Mouse (Mus musculus): Measurements from ENCODE around the gene Fgl2. TPM values are rescaled to one million over a fixed set of nuclear protein-coding genes. Genes with fewer than 3 reads are reported as not detected.

The Fgl2 gene
- polyA plus RNA-seq, 1 experiment from 2014 or later = 35.5 TPM

- H3K27me3 ChIP-seq = no peaks in the 10 kb centered on the region
- no peak overlapping the region for H3K27ac ChIP-seq
Observed at GRCm38 (mm10) chr5:21384252-21384960, 12.0 kb downstream of the Fgl2 start.

GRCm38 (mm10) chr5:21384976-21385375 lies 12.5 kb downstream of the Fgl2 start:
- ATAC-seq (replicated peaks; ENCODE audit: insufficient number of reproducible peaks, insufficient read depth, low FRiP score, low read depth) = no peak
- H3K27me3 ChIP-seq = no peaks in the 10 kb centered on the region
- no peak overlapping the region for H3K4me3 ChIP-seq
- H3K36me3 ChIP-seq = no peaks in the 10 kb centered on the region
- H3K4me1 ChIP-seq (replicated peaks) = peaks cover 21% of the 10 kb centered on the region
- WGBS = 85% methylated on average over 9 of the region's 9 CpGs
- no peaks in the 10 kb centered on the region for H3K9me3 ChIP-seq (replicated peaks)
- H3K27ac ChIP-seq = no peak overlapping the region
- H3K9ac ChIP-seq = no peak overlapping the region
- H3K4me2 ChIP-seq = no peak overlapping the region

More at GRCm38 (mm10) chr5:21384252-21384960, 12.0 kb downstream of the Fgl2 start:
- H3K9me3 ChIP-seq (replicated peaks) = no peaks in the 10 kb centered on the region
- H3K4me2 ChIP-seq = no peak overlapping the region
- ATAC-seq (replicated peaks; ENCODE audit: insufficient number of reproducible peaks, insufficient read depth, low FRiP score, low read depth) = no peak
- H3K4me1 ChIP-seq (replicated peaks) = peaks cover 22% of the 10 kb centered on the region
- H3K36me3 ChIP-seq = no peaks in the 10 kb centered on the region
- 73% methylated on average over 13 of the region's 13 CpGs for WGBS
- no peak overlapping the region for H3K4me3 ChIP-seq
- no peak overlapping the region for H3K9ac ChIP-seq

GRCm38 (mm10) chr5:21386432-21386831 lies 14.0 kb downstream of the Fgl2 start:
- Histone ChIP-seq H3K27me3 (no peaks in the 10 kb centered on the region), H3K9ac (no peak overlapping the region), H3K4me2 (no peak overlapping the region), H3K9me3 (replicated peaks) (no peaks in the 10 kb centered on the region), H3K36me3 (no peaks in the 10 kb centered on the region), H3K4me3 (no peak overlapping the region), H3K4me1 (replicated peaks) (peaks cover 24% of the 10 kb centered on the region), H3K27ac (no peak overlapping the region)
- no peak for ATAC-seq (replicated peaks; ENCODE audit: insufficient number of reproducible peaks, insufficient read depth, low FRiP score, low read depth)
- 58% methylated on average over 4 of the region's 4 CpGs for WGBS

GRCm38 (mm10) chr5:21387340-21387739 lies 14.9 kb downstream of the Fgl2 start:
- Histone ChIP-seq H3K9me3 (replicated peaks) (no peaks in the 10 kb centered on the region), H3K9ac (no peak overlapping the region), H3K4me3 (no peak overlapping the region), H3K4me1 (replicated peaks) (peaks cover 30% of the 10 kb centered on the region), H3K27me3 (no peaks in the 10 kb centered on the region), H3K27ac (no peak overlapping the region), H3K4me2 (no peak overlapping the region), H3K36me3 (no peaks in the 10 kb centered on the region)
- ATAC-seq (replicated peaks; ENCODE audit: insufficient number of reproducible peaks, insufficient read depth, low FRiP score, low read depth) = no peak

- Histone ChIP-seq H3K4me2 (no peak overlapping the region), H3K27ac (no peak overlapping the region), H3K9me3 (replicated peaks) (no peaks in the 10 kb centered on the region), H3K36me3 (no peaks in the 10 kb centered on the region), H3K27me3 (no peaks in the 10 kb centered on the region), H3K4me1 (replicated peaks) (peaks cover 15% of the 10 kb centered on the region), H3K9ac (no peak overlapping the region), H3K4me3 (no peak overlapping the region)
- ATAC-seq (replicated peaks; ENCODE audit: insufficient number of reproducible peaks, insufficient read depth, low FRiP score, low read depth) = no peak
- 82% methylated on average over 4 of the region's 4 CpGs for WGBS
Observed at GRCm38 (mm10) chr5:21388855-21389254, 16.4 kb downstream of the Fgl2 start.

- peak overlapping the region; percentile 29 for H3K4me2 ChIP-seq
- H3K4me1 ChIP-seq (replicated peaks) = peaks cover 19% of the 10 kb centered on the region
- ATAC-seq (replicated peaks; ENCODE audit: insufficient number of reproducible peaks, insufficient read depth, low FRiP score, low read depth) = 0 out of 2 replicates have a peak, but pooled peaks have one; percentile 32
- 0 out of 2 replicates have a peak overlapping the region, but pooled peaks have one; percentile 8 for H3K27ac ChIP-seq
- H3K9me3 ChIP-seq (replicated peaks) = no peaks in the 10 kb centered on the region
- WGBS = 21% methylated on average over 13 of the region's 13 CpGs
- no peaks in the 10 kb centered on the region for H3K36me3 ChIP-seq
- H3K4me3 ChIP-seq = no peak overlapping the region
- H3K27me3 ChIP-seq = no peaks in the 10 kb centered on the region
- no peak overlapping the region for H3K9ac ChIP-seq
Observed at GRCm38 (mm10) chr5:21391616-21392384, 19.4 kb downstream of the Fgl2 start.

GRCm38 (mm10) chr5:21394562-21394961 lies 22.1 kb downstream of the Fgl2 start:
- ATAC-seq (replicated peaks; ENCODE audit: insufficient number of reproducible peaks, insufficient read depth, low FRiP score, low read depth) = no peak
- H3K9ac ChIP-seq = no peak overlapping the region
- H3K4me3 ChIP-seq = no peak overlapping the region
- H3K4me2 ChIP-seq = no peak overlapping the region
- WGBS = 75% methylated on average over 2 of the region's 2 CpGs
- H3K9me3 ChIP-seq (replicated peaks) = no peaks in the 10 kb centered on the region
- H3K4me1 ChIP-seq (replicated peaks) = peaks cover 19% of the 10 kb centered on the region
- H3K27me3 ChIP-seq = no peaks in the 10 kb centered on the region
- no peak overlapping the region; the same call in 1 of the 2 replicates for H3K27ac ChIP-seq
- H3K36me3 ChIP-seq = no peaks in the 10 kb centered on the region

- Histone ChIP-seq H3K4me2 (no peak overlapping the region), H3K27me3 (no peaks in the 10 kb centered on the region), H3K9me3 (replicated peaks) (no peaks in the 10 kb centered on the region), H3K4me3 (no peak overlapping the region), H3K27ac (peak overlapping the region; percentile 57), H3K9ac (no peak overlapping the region), H3K4me1 (replicated peaks) (peaks cover 19% of the 10 kb centered on the region), H3K36me3 (no peaks in the 10 kb centered on the region)
- ATAC-seq (replicated peaks; ENCODE audit: insufficient number of reproducible peaks, insufficient read depth, low FRiP score, low read depth) = peak; percentile 78
- WGBS = 30% methylated on average over 7 of the region's 7 CpGs
Observed at GRCm38 (mm10) chr5:21395205-21395840, 22.9 kb downstream of the Fgl2 start.

- Histone ChIP-seq H3K9ac (no peak overlapping the region), H3K4me3 (no peak overlapping the region), H3K4me2 (no peak overlapping the region), H3K27me3 (no peaks in the 10 kb centered on the region), H3K27ac (no peak overlapping the region), H3K4me1 (replicated peaks) (no peaks in the 10 kb centered on the region), H3K9me3 (replicated peaks) (no peaks in the 10 kb centered on the region), H3K36me3 (no peaks in the 10 kb centered on the region)
- 46% methylated on average over 5 of the region's 5 CpGs for WGBS
- no peak for ATAC-seq (replicated peaks; ENCODE audit: insufficient number of reproducible peaks, insufficient read depth, low FRiP score, low read depth)
Observed at GRCm38 (mm10) chr5:21411261-21411666, 38.8 kb downstream of the Fgl2 start.

- Histone ChIP-seq H3K9ac (no peak overlapping the region), H3K36me3 (no peaks in the 10 kb centered on the region), H3K9me3 (replicated peaks) (no peaks in the 10 kb centered on the region), H3K4me2 (no peak overlapping the region), H3K27ac (no peak overlapping the region), H3K4me3 (no peak overlapping the region), H3K4me1 (replicated peaks) (no peaks in the 10 kb centered on the region), H3K27me3 (no peaks in the 10 kb centered on the region)
- 72% methylated on average over 5 of the region's 5 CpGs for WGBS
- ATAC-seq (replicated peaks; ENCODE audit: insufficient number of reproducible peaks, insufficient read depth, low FRiP score, low read depth) = no peak
Observed at GRCm38 (mm10) chr5:21412056-21412455, 39.6 kb downstream of the Fgl2 start.

GRCm38 (mm10) chr5:21413322-21413721 lies 40.9 kb downstream of the Fgl2 start:
- Histone ChIP-seq H3K36me3 (no peaks in the 10 kb centered on the region), H3K9me3 (replicated peaks) (no peaks in the 10 kb centered on the region), H3K4me3 (no peak overlapping the region), H3K27ac (no peak overlapping the region), H3K9ac (no peak overlapping the region), H3K27me3 (no peaks in the 10 kb centered on the region), H3K4me2 (no peak overlapping the region), H3K4me1 (replicated peaks) (no peaks in the 10 kb centered on the region)
- 82% methylated on average over 3 of the region's 3 CpGs for WGBS
- ATAC-seq (replicated peaks; ENCODE audit: insufficient number of reproducible peaks, insufficient read depth, low FRiP score, low read depth) = no peak

Measured in heart, embryonic 15.5 days (tissue).